31 mouse cellular contexts compared by ENCODE assay signal in genomic region chr7:78384111-78384510, GRCm38 (mm10).
DNase-seq lines count a peak whose midpoint lies in the region; ATAC-seq and TF ChIP-seq lines count a peak whose summit lies in the region.
"Had no signal": no experiment of that assay in that cellular context is flagged by ENCODE, and none has a peak within 500 bp of the region (broad histone marks: within the 10 kb centered on the region; RNA-seq: fewer than 3 reads in every experiment).

No protein-coding gene starts in this region.

- intact Hi-C loops in heart, adult 2 months (cut with DNase I), result no loop called here
- intact Hi-C loops in heart, postnatal 10 days (cut with DNase I), result no loop called here
- intact Hi-C loops in heart, postnatal 36 days (cut with DNase I), result no loop called here

- TF ChIP-seq CTCF in heart, adult 2 months (IDR thresholded peaks at IDR 0.05), result no peak
- no peak for TF ChIP-seq CTCF in lung, postnatal 0 days (IDR thresholded peaks at IDR 0.05)

- H3K4me1 ChIP-seq in heart, adult 2 months (ENCODE audit: control insufficient read depth, insufficient read depth, low read length), result no peaks in the 10 kb centered on the region; the same call in 1 of the 2 replicates
- H3K4me1 ChIP-seq in lung, postnatal 0 days (ENCODE audit: insufficient read depth, low read depth, low read length), result no peaks in the 10 kb centered on the region
- H3K4me1 ChIP-seq: embryonic facial prominence, embryonic 10.5 days; embryonic facial prominence, embryonic 15.5 days; forebrain, embryonic 12.5 days; heart, embryonic 15.5 days; intestine, embryonic 15.5 days; limb, embryonic 13.5 days; megakaryocyte, embryonic 14.5 days; midbrain, embryonic 13.5 days; neural tube, embryonic 13.5 days had no signal

- no peak overlapping the region for H3K4me3 ChIP-seq in heart, adult 2 months
- H3K4me3 ChIP-seq in lung, postnatal 0 days (ENCODE audit: low read depth, low read length), result no peak overlapping the region
- H3K4me3 ChIP-seq: embryonic facial prominence, embryonic 10.5 days; embryonic facial prominence, embryonic 15.5 days; forebrain, embryonic 12.5 days; heart, embryonic 15.5 days; intestine, embryonic 15.5 days; layer of hippocampus, adult 2 months; limb, embryonic 13.5 days; megakaryocyte, embryonic 14.5 days; midbrain, embryonic 13.5 days; neural tube, embryonic 13.5 days had no signal

- peak; percentile 40 for DNase-seq in cerebellum, adult 9-10 months
- no peak for DNase-seq in cerebellum, postnatal 4 days (ENCODE audit: low spot score in 2 of 2)
- DNase-seq in heart, adult 2 months, result peak; percentile 51 to 53
- DNase-seq in heart, postnatal 10 days, result no peak
- DNase-seq in lung, postnatal 25 days (ENCODE audit: low spot score), result peak; percentile 13
- no peak for DNase-seq in lung, postnatal 0 days (ENCODE audit: low spot score)
- DNase-seq in heart, postnatal 36 days, result peak; percentile 23 to 46
- no peak for DNase-seq in layer of hippocampus, postnatal 10 days (ENCODE audit: low spot score in 2 of 2)
- DNase-seq: adrenal gland, postnatal 25 days; cerebellum, adult 11-12 months; cerebellum, postnatal 10 days; forebrain, postnatal 0 days; kidney, adult 2 months; kidney, postnatal 36 days; right cerebral cortex, postnatal 4 days; thymus, adult 18-20 months; thymus, postnatal 25 days had no signal

- no peak overlapping the region for H3K9ac ChIP-seq in heart, adult 2 months (ENCODE audit: low read depth, low read length)
- no peak overlapping the region for H3K9ac ChIP-seq in lung, postnatal 0 days (replicated peaks; ENCODE audit: low read depth)
- H3K9ac ChIP-seq: embryonic facial prominence, embryonic 15.5 days; forebrain, embryonic 12.5 days; forebrain, postnatal 0 days; heart, embryonic 15.5 days; intestine, embryonic 15.5 days; limb, embryonic 13.5 days; midbrain, embryonic 13.5 days; neural tube, embryonic 13.5 days had no signal

- no peak for TF ChIP-seq EP300 in heart, adult 2 months (IDR thresholded peaks at IDR 0.05; ENCODE audit: insufficient read depth, low read depth, low read length)
- TF ChIP-seq EP300 in lung, postnatal 0 days (IDR thresholded peaks at IDR 0.05), result no peak

- no peak overlapping the region for H3K4me2 ChIP-seq in lung, postnatal 0 days (replicated peaks; ENCODE audit: low read depth, low read length)
- H3K4me2 ChIP-seq: embryonic facial prominence, embryonic 15.5 days; forebrain, embryonic 12.5 days; heart, embryonic 15.5 days; intestine, embryonic 15.5 days; limb, embryonic 13.5 days; liver, embryonic 11.5 days; midbrain, embryonic 13.5 days; neural tube, embryonic 13.5 days had no signal

- H3K27me3 ChIP-seq in heart, adult 2 months (ENCODE audit: control insufficient read depth, insufficient read depth, low read length), result no peaks in the 10 kb centered on the region
- no peaks in the 10 kb centered on the region for H3K27me3 ChIP-seq in lung, postnatal 0 days (replicated peaks; ENCODE audit: insufficient read depth, low read length)
- H3K27me3 ChIP-seq: embryonic facial prominence, embryonic 15.5 days; forebrain, embryonic 12.5 days; heart, embryonic 15.5 days; intestine, embryonic 15.5 days; limb, embryonic 13.5 days; megakaryocyte, embryonic 14.5 days; midbrain, embryonic 13.5 days; neural tube, embryonic 13.5 days had no signal

- no peak for TF ChIP-seq POLR2A in heart, adult 2 months (IDR thresholded peaks at IDR 0.05; ENCODE audit: insufficient read depth, low read depth, low read length)

- H3K9me3 ChIP-seq in lung, postnatal 0 days (ENCODE audit: low read length), result no peaks in the 10 kb centered on the region
- H3K9me3 ChIP-seq: embryonic facial prominence, embryonic 10.5 days; embryonic facial prominence, embryonic 15.5 days; forebrain, embryonic 12.5 days; heart, embryonic 15.5 days; intestine, embryonic 15.5 days; limb, embryonic 13.5 days; megakaryocyte, embryonic 14.5 days; midbrain, embryonic 13.5 days; neural tube, embryonic 13.5 days had no signal

- no peak for ATAC-seq in lung, postnatal 0 days
- ATAC-seq: forebrain, postnatal 0 days; hindbrain, embryonic 16.5 days; intestine, embryonic 15.5 days; midbrain, embryonic 13.5 days had no signal

- peaks cover 1% of the 10 kb centered on the region; the same call in 1 of the 2 replicates for H3K36me3 ChIP-seq in heart, adult 2 months (ENCODE audit: control insufficient read depth, insufficient read depth, low read length)
- no peaks in the 10 kb centered on the region for H3K36me3 ChIP-seq in lung, postnatal 0 days (ENCODE audit: insufficient read depth, low read length)
- H3K36me3 ChIP-seq: embryonic facial prominence, embryonic 10.5 days; embryonic facial prominence, embryonic 15.5 days; forebrain, embryonic 12.5 days; G1E; heart, embryonic 15.5 days; intestine, embryonic 15.5 days; limb, embryonic 13.5 days; midbrain, embryonic 13.5 days; neural tube, embryonic 13.5 days had no signal

- no peak overlapping the region; the same call in 1 of the 2 replicates for H3K27ac ChIP-seq in heart, adult 2 months
- no peak overlapping the region for H3K27ac ChIP-seq in lung, postnatal 0 days (ENCODE audit: low read length)
- H3K27ac ChIP-seq: embryonic facial prominence, embryonic 10.5 days; embryonic facial prominence, embryonic 15.5 days; forebrain, embryonic 12.5 days; heart, embryonic 15.5 days; intestine, embryonic 15.5 days; limb, embryonic 13.5 days; midbrain, embryonic 13.5 days; neural tube, embryonic 13.5 days; stomach, postnatal 0 days had no signal

- no peaks in the 10 kb centered on the region for H3K79me2 ChIP-seq in heart, adult 2 months (replicated peaks; ENCODE audit: control insufficient read depth, insufficient read depth, low read length)

Comparison
In these comparisons a context has a peak if more than half of its experiments do, and no peak if none do; other contexts are left out.
1. DNase-seq: peak in cerebellum, adult 9-10 months (single experiment), heart, adult 2 months (2 of 2), lung, postnatal 25 days (single experiment) and heart, postnatal 36 days (2 of 2); none in cerebellum, postnatal 4 days (0 of 2), heart, postnatal 10 days (0 of 2), lung, postnatal 0 days (single experiment) and layer of hippocampus, postnatal 10 days (0 of 2).